Comparison of ENCODE assay signal across 19 mouse cellular contexts in genomic region chr4:150447517-150447916, GRCm38 (mm10).
DNase-seq lines count a peak whose midpoint lies in the region; ATAC-seq lines count a peak whose summit lies in the region.
"Had no signal": no experiment of that assay in that cellular context is flagged by ENCODE, and none has a peak within 500 bp of the region (broad histone marks: within the 10 kb centered on the region; RNA-seq: fewer than 3 reads in every experiment).

No protein-coding gene starts in this region.

- peak; percentile 80 for DNase-seq in heart, adult 11 months
- no peak for DNase-seq in heart, postnatal 4 days
- DNase-seq in hindbrain, embryonic 10.5 days (ENCODE audit: low spot score), result no peak
- no peak for DNase-seq in lung, postnatal 10 days
- no peak for DNase-seq in thymus, postnatal 10 days (ENCODE audit: low spot score in 2 of 2)
- DNase-seq: adrenal gland, postnatal 36 days; cerebellum, adult 9-10 months; gastrocnemius, postnatal 25 days; heart, adult 2 months; thymus, adult 2 months had no signal

- 0 out of 2 replicates have a peak overlapping the region, but pooled peaks have one; percentile 32 for H3K27ac ChIP-seq in hindbrain, embryonic 13.5 days
- H3K27ac ChIP-seq in hindbrain, embryonic 10.5 days, result no peak overlapping the region
- peak overlapping the region; percentile 8; the same call in 1 of the 2 replicates for H3K27ac ChIP-seq in lung, embryonic 15.5 days
- H3K27ac ChIP-seq: embryonic facial prominence, embryonic 15.5 days; heart, adult 2 months; left cerebral cortex, adult 2 months; liver, embryonic 15.5 days had no signal

- ATAC-seq in hindbrain, embryonic 13.5 days (ENCODE audit: low FRiP score), result no peak
- ATAC-seq in lung, embryonic 15.5 days (ENCODE audit: borderline replicate concordance, extremely low read depth, low FRiP score, low TSS enrichment), result 0 out of 2 replicates have a peak, but pooled peaks have one; percentile 35
- ATAC-seq: forebrain, embryonic 16.5 days; intestine, postnatal 0 days had no signal

- H3K4me1 ChIP-seq in hindbrain, embryonic 13.5 days (replicated peaks), result peaks cover 79% of the 10 kb centered on the region
- peaks cover 57% of the 10 kb centered on the region for H3K4me1 ChIP-seq in hindbrain, embryonic 10.5 days (replicated peaks)
- H3K4me1 ChIP-seq in lung, embryonic 15.5 days, result peaks cover 39% of the 10 kb centered on the region

- H3K9me3 ChIP-seq in hindbrain, embryonic 13.5 days, result no peaks in the 10 kb centered on the region
- no peaks in the 10 kb centered on the region for H3K9me3 ChIP-seq in hindbrain, embryonic 10.5 days
- no peaks in the 10 kb centered on the region for H3K9me3 ChIP-seq in lung, embryonic 15.5 days
- H3K9me3 ChIP-seq: embryonic facial prominence, embryonic 15.5 days; liver, embryonic 15.5 days had no signal

- H3K4me3 ChIP-seq in hindbrain, embryonic 13.5 days, result no peak overlapping the region
- no peak overlapping the region for H3K4me3 ChIP-seq in hindbrain, embryonic 10.5 days
- H3K4me3 ChIP-seq in lung, embryonic 15.5 days, result no peak overlapping the region
- H3K4me3 ChIP-seq: embryonic facial prominence, embryonic 15.5 days; heart, adult 2 months; left cerebral cortex, adult 2 months; liver, embryonic 15.5 days had no signal

- H3K27me3 ChIP-seq in hindbrain, embryonic 13.5 days, result no peaks in the 10 kb centered on the region
- no peaks in the 10 kb centered on the region for H3K27me3 ChIP-seq in hindbrain, embryonic 10.5 days (ENCODE audit: insufficient read depth, poor library complexity, severe bottlenecking)
- H3K27me3 ChIP-seq in lung, embryonic 15.5 days, result no peaks in the 10 kb centered on the region
- H3K27me3 ChIP-seq: embryonic facial prominence, embryonic 15.5 days; liver, embryonic 15.5 days; Patski had no signal

- no peak overlapping the region for H3K9ac ChIP-seq in hindbrain, embryonic 13.5 days
- no peak overlapping the region for H3K9ac ChIP-seq in lung, embryonic 15.5 days
- H3K9ac ChIP-seq: embryonic facial prominence, embryonic 15.5 days; liver, embryonic 15.5 days had no signal

- WGBS in hindbrain, embryonic 13.5 days, result 82% methylated on average over 3 of the region's 3 CpGs
- WGBS in hindbrain, embryonic 10.5 days, result 87% methylated on average over 3 of the region's 3 CpGs
- WGBS in lung, embryonic 15.5 days, result 48% methylated on average over 3 of the region's 3 CpGs

- no peaks in the 10 kb centered on the region for H3K36me3 ChIP-seq in hindbrain, embryonic 13.5 days
- peaks cover 3% of the 10 kb centered on the region; the same call in 1 of the 2 replicates for H3K36me3 ChIP-seq in hindbrain, embryonic 10.5 days
- no peaks in the 10 kb centered on the region for H3K36me3 ChIP-seq in lung, embryonic 15.5 days
- H3K36me3 ChIP-seq: embryonic facial prominence, embryonic 15.5 days; liver, embryonic 15.5 days had no signal

- H3K4me2 ChIP-seq in hindbrain, embryonic 13.5 days, result no peak overlapping the region
- no peak overlapping the region for H3K4me2 ChIP-seq in lung, embryonic 15.5 days
- H3K4me2 ChIP-seq: embryonic facial prominence, embryonic 15.5 days; liver, embryonic 15.5 days; midbrain, embryonic 11.5 days had no signal
